Mouse (Mus musculus) mature B cell (primary cell): Measurements from ENCODE around the gene Lrrc27.

ENCODE experiments used
- in situ Hi-C: fragments of 300-500 bp; cut with MboI; formaldehyde crosslinking; loops from 2 replicates; pipeline ENCODE4 v1.14.3; 2019

The Lrrc27 gene

GRCm38 (mm10) chr7:139214596-139215340 lies 2.0 kb downstream of the Lrrc27 start:
- in situ Hi-C loops: no loop called here

- in situ Hi-C loops: no loop called here
These were observed 2.7 kb downstream of the Lrrc27 start for GRCm38 (mm10) chr7:139215516-139215915.

- in situ Hi-C loops: no loop called here
These were observed 3.2 kb downstream of the Lrrc27 start for GRCm38 (mm10) chr7:139215946-139216345.

GRCm38 (mm10) chr7:139216464-139216863 lies 3.7 kb downstream of the Lrrc27 start:
- in situ Hi-C loops: no loop called here

DNA sequence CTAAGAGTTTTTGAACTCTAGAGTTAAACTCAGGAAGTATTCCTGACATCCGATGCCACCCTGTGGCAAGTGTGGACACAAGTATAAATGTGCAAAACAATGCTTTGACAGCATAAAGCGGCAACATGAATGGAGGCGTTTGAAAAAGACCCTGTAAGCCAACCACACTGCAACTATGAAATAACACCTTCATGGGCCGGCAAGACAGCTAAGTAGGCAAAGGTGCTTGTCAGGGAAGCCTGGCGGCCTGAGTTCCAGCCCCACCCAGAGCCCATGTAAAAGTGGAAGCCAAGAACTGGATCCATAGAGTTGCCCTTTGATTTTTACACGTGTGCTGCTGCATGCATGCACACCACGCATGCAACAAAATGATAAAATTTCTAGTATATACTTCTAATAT lies 4.3 kb downstream of the Lrrc27 start:
- in situ Hi-C loops: no loop called here

DNA sequence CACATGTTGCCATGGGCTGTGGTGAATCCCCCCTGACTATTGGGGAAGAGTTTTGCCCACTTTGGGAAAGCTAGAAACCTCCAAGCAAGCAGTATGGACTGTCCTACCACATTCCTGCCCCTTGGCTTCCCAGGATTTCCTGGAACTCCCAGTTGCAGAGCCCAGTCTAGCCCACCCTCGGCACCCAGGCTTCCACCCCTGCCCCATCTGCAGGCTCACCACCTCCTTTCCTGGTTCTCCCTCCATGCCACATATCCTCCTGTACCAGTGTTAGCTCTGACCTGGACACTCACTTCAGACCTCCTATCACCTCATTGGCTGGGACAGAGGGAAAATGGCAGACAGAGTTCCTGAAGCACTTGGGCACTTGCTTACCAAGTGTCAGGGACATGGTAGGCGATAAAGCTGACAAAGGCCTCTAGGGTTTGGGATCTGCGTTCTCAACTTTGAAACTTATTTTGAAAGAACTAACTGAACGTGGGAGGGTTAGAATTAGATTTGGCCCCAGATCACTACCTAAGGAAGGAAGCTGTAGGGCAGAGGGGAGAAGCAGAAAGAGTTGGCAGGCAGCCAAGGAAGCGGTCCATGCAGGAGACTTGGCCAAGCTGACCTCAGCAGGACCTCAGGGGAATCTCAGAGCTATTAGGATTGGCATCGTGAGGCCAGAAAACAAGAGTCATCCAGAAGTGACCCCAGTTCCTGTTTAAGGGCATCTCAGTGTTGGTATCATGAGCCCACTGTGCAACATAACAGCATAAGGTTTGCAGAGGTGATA lies 6.0 kb downstream of the Lrrc27 start:
- in situ Hi-C loops: no loop called here

DNA sequence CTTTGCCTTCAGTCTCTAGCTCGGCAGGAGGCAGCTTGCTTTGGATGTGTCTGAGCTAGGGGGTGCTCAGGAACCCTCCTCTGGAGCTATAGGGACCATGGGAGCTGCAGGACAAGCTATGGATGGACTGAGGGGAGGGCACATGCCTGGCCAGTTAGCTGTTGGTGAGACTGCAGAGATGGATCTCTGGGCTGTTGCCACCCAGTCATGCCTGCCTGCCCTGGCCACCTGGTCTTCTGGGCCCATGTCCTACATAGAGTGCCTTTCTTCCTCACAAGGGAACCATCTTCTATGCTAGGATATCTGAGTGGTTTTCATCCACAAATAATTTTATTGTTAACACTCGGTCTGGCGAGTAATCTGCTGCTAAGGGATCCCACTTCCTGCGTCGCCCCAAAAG lies 6.7 kb downstream of the Lrrc27 start:
- in situ Hi-C loops: no loop called here

DNA sequence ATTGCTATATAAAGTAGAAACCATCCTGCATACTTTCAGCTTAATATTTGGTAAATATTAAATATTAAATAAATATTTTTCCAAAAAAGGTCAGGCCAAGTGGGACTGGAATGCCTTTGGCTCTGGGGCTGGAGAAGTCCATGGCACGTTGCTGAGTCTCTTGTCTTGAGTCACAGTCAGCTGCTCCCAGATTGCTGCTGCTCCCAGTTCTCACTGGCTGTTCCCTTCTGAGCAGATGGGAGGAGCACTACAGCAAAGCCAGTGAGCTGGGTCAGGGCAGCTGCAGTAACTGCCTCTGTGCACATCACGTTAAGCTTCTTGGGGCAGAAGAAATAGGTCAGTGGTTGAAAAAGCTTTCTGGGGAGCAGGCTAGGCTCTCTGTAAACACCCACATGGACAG lies 7.5 kb downstream of the Lrrc27 start:
- in situ Hi-C loops: no loop called here

DNA sequence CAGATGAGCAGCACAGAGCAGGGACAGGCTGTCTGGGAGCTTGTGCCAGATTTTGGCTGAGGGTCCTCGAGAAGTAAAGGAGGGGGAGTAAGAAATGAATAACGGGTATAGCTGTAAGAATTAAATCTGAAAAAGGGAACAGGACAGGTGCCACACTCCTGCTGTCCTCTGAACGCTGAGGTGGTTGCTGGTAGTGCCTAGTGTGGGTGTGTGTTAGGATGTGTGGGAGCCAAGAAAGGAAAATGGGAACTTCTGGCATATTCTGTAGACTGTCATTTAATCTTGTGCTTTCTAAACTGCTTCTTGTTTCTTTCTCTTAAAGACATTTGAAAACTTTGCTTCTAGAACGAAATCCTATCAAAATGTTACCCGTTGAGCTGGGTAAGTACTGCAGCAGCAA lies 8.3 kb downstream of the Lrrc27 start:
- in situ Hi-C loops: no loop called here

DNA sequence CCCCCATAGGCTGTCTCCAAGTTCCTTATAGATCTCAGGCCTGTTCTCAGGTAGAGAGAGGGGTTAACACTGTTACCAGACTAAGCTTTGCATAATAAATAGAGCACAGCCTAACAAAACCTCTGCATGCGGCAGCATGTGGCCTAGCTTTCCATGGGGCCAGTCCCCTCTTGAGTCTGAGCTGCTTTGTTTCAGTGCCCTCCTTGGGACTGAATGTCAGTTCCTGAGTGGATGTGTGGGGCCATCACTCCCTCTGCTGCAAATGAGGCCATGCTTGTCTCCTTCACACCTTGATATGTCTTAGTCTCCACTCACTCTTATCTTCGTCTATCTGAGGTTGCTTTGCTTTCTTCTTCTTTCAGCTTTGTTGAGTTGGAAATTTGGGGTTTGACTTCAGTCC lies 9.1 kb downstream of the Lrrc27 start:
- in situ Hi-C loops: no loop called here

DNA sequence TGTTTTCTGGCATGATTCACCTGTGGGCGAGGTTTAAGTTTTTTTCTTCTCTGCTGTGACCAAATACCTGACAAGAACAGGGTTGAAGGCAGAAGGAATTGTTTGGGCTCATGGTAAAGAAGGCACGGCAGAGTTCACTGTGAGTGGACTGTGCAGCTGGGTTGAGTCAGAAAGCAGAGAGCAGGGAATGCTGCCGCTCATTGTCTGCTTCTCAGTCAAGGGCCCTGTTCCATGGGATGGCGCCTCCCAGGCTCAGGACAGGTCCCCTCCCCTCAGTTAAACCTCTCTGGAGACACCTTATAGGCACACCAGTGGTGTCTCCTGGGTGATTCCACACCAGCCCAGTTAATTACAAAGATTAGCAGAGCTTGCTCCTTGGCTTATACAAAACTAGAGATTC lies 9.6 kb downstream of the Lrrc27 start:
- in situ Hi-C loops: no loop called here

DNA sequence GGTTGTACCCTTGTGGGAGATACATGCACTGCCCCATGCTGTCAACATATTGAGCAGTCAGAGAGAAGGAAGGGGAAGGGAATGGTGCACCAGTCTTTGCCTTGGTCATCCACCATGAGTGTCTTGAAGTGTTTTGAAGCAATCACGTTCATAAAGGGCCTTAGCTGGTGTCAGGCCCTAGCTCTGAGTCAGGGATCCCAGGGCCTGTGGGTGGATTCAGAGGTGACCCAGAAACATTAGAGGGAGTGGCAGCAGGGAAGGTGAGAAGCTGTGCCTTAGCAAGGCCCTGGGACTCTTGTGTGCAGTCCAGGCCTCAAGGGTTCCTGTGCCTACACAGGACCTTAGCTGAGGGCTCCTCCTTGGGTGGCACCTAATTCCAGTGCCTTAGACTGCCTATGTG lies 11.3 kb downstream of the Lrrc27 start:
- in situ Hi-C loops: no loop called here

DNA sequence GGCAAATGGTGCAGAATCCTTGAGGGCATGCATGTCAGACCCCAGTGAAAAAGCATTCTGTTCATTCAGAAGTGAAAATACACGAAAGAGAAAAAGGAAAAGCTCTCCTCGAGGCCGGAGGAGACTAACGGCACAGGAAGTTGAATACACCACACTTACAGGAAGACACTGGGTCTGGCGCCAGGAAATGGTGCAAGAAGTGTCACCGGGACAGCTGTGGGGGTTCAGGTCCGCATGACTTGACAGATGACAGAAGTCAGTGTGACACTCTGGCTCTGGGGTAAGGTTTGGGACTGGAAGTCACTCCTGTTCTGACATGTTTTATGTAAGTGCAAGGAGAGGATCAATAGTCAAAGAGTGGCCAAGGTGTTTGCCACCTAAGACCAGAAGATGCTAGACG lies 11.9 kb downstream of the Lrrc27 start:
- in situ Hi-C loops: loop anchor here (25.0 kb wide), 1 partner anchor 913 kb away; the partner anchor contains the start of gene Mtg1

DNA sequence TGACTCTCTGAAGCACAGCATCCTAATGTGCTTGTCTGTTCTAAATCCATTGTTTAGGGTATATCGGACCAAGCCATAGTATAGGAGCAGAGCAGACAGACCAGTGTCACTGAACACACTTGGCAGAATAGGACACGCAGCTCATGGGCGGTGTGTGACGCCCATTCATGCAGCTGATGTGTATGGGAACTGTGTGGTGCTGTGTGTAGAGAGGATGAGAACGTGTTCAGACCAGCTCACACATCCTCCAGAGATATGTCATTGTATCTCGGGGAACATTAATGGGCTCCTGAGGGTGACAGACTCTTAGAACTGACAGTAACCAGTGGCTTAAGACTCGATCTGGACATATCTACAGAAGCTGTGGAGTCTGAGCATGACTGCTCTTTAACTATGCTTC lies 13.6 kb downstream of the Lrrc27 start:
- in situ Hi-C loops: loop anchor here (25.0 kb wide), 1 partner anchor 911 kb away; the partner anchor contains the start of gene Mtg1

GRCm38 (mm10) chr7:139228447-139229171 lies 15.8 kb downstream of the Lrrc27 start:
- in situ Hi-C loops: loop anchor here (25.0 kb wide), 1 partner anchor 909 kb away; the partner anchor contains the start of gene Mtg1

- in situ Hi-C loops: loop anchor here (25.0 kb wide), 1 partner anchor 907 kb away; the partner anchor contains the start of gene Mtg1
These were observed 17.0 kb downstream of the Lrrc27 start for GRCm38 (mm10) chr7:139229837-139230236.

GRCm38 (mm10) chr7:139230241-139230640 lies 17.5 kb downstream of the Lrrc27 start:
- in situ Hi-C loops: loop anchor here (25.0 kb wide), 1 partner anchor 907 kb away; the partner anchor contains the start of gene Mtg1

GRCm38 (mm10) chr7:139233714-139234113 lies 20.9 kb downstream of the Lrrc27 start:
- in situ Hi-C loops: loop anchor here (25.0 kb wide), 1 partner anchor 904 kb away; the partner anchor contains the start of gene Mtg1

DNA sequence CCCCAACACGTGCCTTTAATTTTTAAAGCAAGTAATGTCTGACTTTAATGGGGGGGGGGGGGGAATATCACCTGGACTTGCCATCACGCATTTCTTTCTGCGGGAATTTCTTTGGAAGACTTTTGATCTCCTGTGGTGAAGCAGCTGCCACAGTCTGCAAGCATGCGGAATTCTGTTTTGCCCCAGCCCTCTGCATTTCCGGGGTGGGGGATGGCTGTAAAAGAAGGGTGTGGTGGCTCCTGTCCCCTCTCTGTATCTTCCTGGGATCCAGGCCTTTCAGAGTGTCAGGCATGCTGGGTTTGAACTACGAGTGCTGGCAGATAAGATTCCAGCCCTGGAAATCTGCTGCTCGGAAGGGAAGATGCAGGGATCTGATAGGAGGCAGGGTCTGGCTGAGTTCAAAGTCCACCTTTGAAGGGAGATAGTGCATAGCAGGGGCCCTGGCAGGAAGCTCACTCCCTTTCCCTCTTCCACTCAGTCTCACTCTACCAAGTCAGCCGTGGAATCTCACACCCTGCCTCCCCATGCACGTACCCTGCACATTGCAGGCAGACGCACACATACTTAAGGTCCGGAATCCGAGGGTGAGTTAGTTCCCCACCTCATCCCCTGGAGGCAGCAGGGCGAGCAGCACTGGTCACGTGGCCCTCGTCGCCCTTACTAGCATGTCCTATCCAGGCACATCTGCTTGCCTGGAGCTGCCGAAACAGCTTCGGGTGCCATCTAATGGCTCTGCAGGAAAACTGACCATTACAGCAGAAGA lies 21.8 kb downstream of the Lrrc27 start:
- in situ Hi-C loops: loop anchor here (25.0 kb wide), 1 partner anchor 903 kb away; the partner anchor contains the start of gene Mtg1

DNA sequence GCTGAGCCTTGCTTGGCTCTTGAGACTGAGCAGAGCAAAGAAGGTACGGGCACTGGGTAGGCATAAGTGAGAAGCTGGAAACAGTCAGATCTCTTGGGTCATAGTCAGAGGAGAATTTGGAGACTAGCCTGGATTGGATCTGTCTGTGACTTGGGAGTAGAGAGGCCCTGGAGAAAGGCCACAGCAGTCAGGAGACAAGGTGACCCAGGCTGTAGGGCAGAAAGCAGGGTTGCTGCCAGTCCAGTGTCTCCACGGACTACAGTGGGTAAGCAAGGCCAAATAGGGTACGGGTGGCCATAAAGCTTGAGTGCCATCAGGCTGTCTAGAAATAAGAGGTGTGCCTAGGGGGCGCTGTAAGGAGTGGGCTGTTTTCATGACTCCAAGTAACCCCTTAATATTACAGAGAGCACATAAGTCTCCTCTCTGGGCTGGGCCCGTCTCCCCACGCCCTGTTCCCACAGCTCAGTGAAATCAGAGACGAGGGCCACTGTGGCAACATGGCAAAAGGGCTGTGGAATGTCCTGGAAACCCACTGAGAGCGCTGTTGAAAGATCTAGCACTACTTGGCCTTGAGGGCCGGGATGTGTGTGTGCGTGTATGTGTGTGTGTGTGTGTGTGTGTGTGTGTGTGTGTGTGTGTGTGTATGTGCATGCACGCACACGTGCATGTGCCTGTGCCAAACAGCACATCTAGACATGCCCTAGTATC lies 23.0 kb downstream of the Lrrc27 start:
- in situ Hi-C loops: loop anchor here (25.0 kb wide), 1 partner anchor 901 kb away; the partner anchor contains the start of gene Mtg1
